Mouse (Mus musculus) macrophage (primary cell): Measurements from ENCODE around the gene Schip1. TPM values are rescaled to one million over a fixed set of nuclear protein-coding genes. Genes with fewer than 3 reads are reported as not detected.

Experiments used
- H3K27ac ChIP-seq: fragments of 350-480 bp; formaldehyde crosslinking; 2 replicates; pipeline ENCODE4 v1.9.0; 2021
- H3K36me3 ChIP-seq: fragments of 350-480 bp; formaldehyde crosslinking; 2 replicates; pipeline ENCODE4 v1.9.0; 2021; ENCODE audit errors: inconsistent target
- H3K4me3 ChIP-seq: fragments of 350-480 bp; formaldehyde crosslinking; 2 replicates; pipeline ENCODE4 v1.9.0; 2021; ENCODE audit errors: inconsistent target
- H3K79me2 ChIP-seq: fragments of 350-480 bp; formaldehyde crosslinking; 2 replicates; pipeline ENCODE4 v1.9.0; 2021; ENCODE audit errors: inconsistent target
- WGBS: methylation state at CpG from one replicate; pipeline ENCODE4 v1.1.7; 2026; ENCODE audit warnings: inconsistent platforms; ENCODE audit not compliant: missing documents; 5-methylcytosine and 5-hydroxymethylcytosine counted together
- polyA plus RNA-seq: library from polyadenylated mRNA; stranded (reverse); fragments of 250-400 nt; gene quantifications from 3 replicates; pipeline ENCODE4 v1.2.4, GENCODE M21; 2018; ENCODE audit warnings: inconsistent platforms

The Schip1 gene
- polyA plus RNA-seq, 1 experiment from 2014 or later: not detected

- Histone ChIP-seq H3K36me3 (no peaks in the 10 kb centered on the region), H3K79me2 (no peaks in the 10 kb centered on the region), H3K4me3 (no peak overlapping the region), H3K27ac (no peak overlapping the region)
Measured at GRCm38 (mm10) chr3:68368029-68368428, 303.4 kb downstream of the Schip1 start.

- no CpG with 5 or more reads among the region's 1 CpGs for WGBS
- no peak overlapping the region for H3K27ac ChIP-seq
- no peak overlapping the region for H3K4me3 ChIP-seq
- H3K79me2 ChIP-seq: no peaks in the 10 kb centered on the region
- no peaks in the 10 kb centered on the region for H3K36me3 ChIP-seq
Measured at GRCm38 (mm10) chr3:68372925-68373324, 308.3 kb downstream of the Schip1 start.

- Histone ChIP-seq H3K36me3 (no peaks in the 10 kb centered on the region), H3K79me2 (no peaks in the 10 kb centered on the region), H3K4me3 (no peak overlapping the region), H3K27ac (no peak overlapping the region)
- WGBS: 35% methylated on average over 10 of the region's 10 CpGs
Measured at GRCm38 (mm10) chr3:68375100-68375508, 310.5 kb downstream of the Schip1 start.

DNA sequence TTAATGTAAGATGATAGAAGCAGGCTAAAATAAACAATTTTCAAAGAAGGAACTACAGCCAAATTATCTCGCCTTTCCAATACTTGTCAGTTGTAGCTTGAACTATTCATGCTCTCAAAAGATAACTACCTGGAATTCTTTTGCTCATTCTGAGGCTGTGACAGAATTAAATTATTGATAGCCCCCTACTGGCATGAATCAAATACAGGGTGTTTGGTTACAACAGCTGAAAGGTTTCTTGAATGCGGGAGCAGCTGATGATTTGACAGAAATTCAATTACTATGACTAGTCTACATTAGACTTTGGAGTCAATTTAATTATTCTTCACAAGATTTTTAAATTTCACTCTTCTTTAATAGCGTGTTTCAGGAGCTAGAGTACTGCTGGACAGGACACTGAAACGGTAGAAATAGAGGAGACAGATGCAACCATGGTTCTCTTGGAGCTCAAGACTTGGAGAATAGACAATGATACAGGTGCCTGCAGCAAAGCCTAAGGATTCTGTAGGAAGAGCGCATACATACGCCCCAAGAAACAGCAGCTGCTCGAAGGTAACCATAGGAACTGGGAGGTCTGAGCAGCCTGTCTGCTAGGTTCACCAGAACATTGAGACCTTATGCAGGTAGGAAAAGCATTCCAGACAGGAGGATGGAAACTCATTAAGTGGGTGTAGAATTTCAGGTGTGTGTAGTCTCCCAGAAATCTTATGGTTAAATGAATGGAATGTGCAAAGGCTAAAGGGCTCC, 313.0 kb downstream of the Schip1 start:
- no peak overlapping the region for H3K4me3 ChIP-seq
- no peaks in the 10 kb centered on the region for H3K79me2 ChIP-seq
- H3K27ac ChIP-seq: no peak overlapping the region
- H3K36me3 ChIP-seq: no peaks in the 10 kb centered on the region
- 84% methylated on average over 7 of the region's 7 CpGs for WGBS

DNA sequence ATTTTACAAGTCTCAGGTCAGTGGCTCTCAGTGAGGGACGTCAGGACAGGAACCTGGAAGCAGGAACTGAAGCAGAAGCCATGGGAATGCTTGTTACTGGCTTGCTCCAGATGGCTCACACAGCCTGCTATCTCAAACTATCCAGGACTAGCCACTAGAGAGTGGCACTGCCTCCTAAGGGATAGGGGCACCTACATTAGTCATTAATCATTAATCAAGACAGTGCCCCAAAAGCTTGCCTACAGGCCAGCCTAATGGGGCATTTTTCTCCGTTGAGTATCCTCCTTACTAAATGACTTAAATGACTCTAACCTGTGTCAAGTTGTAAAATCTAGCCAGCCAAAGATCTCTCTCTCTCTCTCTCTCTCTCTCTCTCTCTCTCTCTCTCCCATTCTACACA, 314.2 kb downstream of the Schip1 start:
- no peak overlapping the region for H3K4me3 ChIP-seq
- H3K27ac ChIP-seq: no peak overlapping the region
- no peaks in the 10 kb centered on the region for H3K36me3 ChIP-seq
- WGBS: 72% methylated on average over 2 of the region's 2 CpGs
- H3K79me2 ChIP-seq: no peaks in the 10 kb centered on the region

DNA sequence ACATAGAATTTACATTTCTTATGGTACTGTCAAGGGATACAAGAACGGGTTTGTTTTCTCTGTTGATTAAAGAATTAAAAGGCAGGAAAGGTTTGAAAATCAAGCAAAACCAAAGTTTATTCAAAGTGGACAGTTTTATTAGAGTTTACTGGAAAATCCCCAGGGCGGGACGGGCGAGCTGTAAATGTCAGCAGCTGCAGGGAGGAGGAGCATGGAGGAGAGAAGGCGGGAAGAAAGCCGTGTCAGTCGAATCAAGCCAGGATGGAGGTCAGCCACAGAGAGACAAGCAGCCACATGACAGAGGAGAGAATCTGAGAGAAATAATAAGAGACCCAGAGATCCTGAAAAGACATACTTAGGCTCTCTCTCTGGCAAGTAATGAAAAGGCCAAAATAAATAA, 314.6 kb downstream of the Schip1 start:
- Histone ChIP-seq H3K79me2 (no peaks in the 10 kb centered on the region), H3K4me3 (no peak overlapping the region), H3K27ac (no peak overlapping the region), H3K36me3 (no peaks in the 10 kb centered on the region)
- 83% methylated on average over 7 of the region's 7 CpGs for WGBS

- no peaks in the 10 kb centered on the region for H3K36me3 ChIP-seq
- no peaks in the 10 kb centered on the region for H3K79me2 ChIP-seq
- no peak overlapping the region for H3K4me3 ChIP-seq
- no peak overlapping the region for H3K27ac ChIP-seq
Measured at GRCm38 (mm10) chr3:68383672-68384071, 319.1 kb downstream of the Schip1 start.

DNA sequence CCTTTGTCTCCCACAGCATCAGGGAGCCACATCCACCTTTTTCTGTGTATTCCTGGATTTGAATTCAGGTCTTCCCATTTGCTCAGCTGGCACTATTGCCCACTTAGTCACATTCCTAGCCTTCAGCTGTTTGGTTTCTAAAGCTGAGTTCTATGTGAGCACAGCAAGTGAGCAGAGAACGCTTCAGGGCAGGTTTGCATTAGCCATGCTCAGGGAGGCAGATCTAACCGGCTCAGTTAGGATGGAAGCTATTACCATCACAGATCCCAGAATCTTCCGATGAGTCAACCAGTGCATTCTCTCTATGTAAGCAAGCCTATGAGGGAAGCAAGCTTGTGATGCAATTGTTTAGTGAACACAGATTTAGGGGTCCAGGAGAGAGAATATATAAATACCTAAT, 320.9 kb downstream of the Schip1 start:
- WGBS: 91% methylated on average over 3 of the region's 3 CpGs
- H3K27ac ChIP-seq: no peak overlapping the region
- H3K79me2 ChIP-seq: no peaks in the 10 kb centered on the region
- H3K36me3 ChIP-seq: no peaks in the 10 kb centered on the region
- no peak overlapping the region for H3K4me3 ChIP-seq

- H3K36me3 ChIP-seq: no peaks in the 10 kb centered on the region
- no peak overlapping the region for H3K4me3 ChIP-seq
- 100% methylated on average over 3 of the region's 3 CpGs for WGBS
- no peaks in the 10 kb centered on the region for H3K79me2 ChIP-seq
- H3K27ac ChIP-seq: no peak overlapping the region
Measured at GRCm38 (mm10) chr3:68388023-68388422, 323.4 kb downstream of the Schip1 start.

DNA sequence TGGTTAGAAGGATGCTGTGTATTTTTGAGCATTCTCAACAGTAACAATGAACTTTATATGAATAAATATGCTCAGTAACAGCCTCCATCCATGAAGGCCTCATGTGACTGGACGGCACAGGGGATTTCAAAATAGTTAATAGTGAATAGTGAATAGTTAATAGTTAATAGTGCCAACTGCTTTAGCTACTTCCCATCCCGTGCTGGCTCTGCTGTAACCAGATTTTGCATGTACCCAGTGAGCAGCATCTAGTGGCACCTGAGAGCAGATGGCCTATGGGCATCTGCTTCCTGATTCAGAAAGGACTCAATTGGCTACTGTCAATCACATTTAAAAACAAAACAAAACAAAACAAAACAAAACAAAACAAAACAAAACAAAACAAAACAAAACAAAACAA, 329.0 kb downstream of the Schip1 start:
- H3K27ac ChIP-seq: no peak overlapping the region
- WGBS: 77% methylated on average over 2 of the region's 2 CpGs
- no peaks in the 10 kb centered on the region for H3K79me2 ChIP-seq
- no peak overlapping the region for H3K4me3 ChIP-seq
- H3K36me3 ChIP-seq: no peaks in the 10 kb centered on the region

- Histone ChIP-seq H3K36me3 (no peaks in the 10 kb centered on the region), H3K27ac (no peak overlapping the region), H3K4me3 (no peak overlapping the region), H3K79me2 (no peaks in the 10 kb centered on the region)
- 88% methylated on average over 3 of the region's 3 CpGs for WGBS
Measured at GRCm38 (mm10) chr3:68398691-68399090, 334.1 kb downstream of the Schip1 start.

- WGBS: 79% methylated on average over 7 of the region's 7 CpGs
- H3K4me3 ChIP-seq: no peak overlapping the region
- H3K36me3 ChIP-seq: no peaks in the 10 kb centered on the region
- H3K79me2 ChIP-seq: no peaks in the 10 kb centered on the region
- no peak overlapping the region for H3K27ac ChIP-seq
Measured at GRCm38 (mm10) chr3:68400121-68400520, 335.5 kb downstream of the Schip1 start.

DNA sequence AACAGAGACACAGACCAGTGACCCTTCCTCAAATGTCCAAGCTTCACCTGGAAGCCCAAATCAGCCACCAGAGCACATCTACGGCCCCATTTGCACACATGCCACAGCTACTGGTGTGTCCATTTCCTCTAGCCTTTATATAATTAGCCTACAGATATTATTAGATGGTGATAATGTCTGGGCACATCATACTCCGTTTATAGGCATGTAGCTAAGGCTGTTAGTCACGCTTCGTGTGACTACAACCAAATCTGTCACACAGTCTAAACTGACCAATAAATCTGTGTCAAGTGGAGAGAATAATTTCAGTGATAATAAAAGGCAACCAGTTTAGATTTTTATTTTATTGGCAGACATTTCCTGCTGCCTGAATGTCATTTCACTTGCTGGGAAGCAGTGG, 338.7 kb downstream of the Schip1 start:
- H3K79me2 ChIP-seq: no peaks in the 10 kb centered on the region
- H3K27ac ChIP-seq: no peak overlapping the region
- H3K36me3 ChIP-seq: no peaks in the 10 kb centered on the region
- H3K4me3 ChIP-seq: no peak overlapping the region
- WGBS: 86% methylated on average over 4 of the region's 4 CpGs

DNA sequence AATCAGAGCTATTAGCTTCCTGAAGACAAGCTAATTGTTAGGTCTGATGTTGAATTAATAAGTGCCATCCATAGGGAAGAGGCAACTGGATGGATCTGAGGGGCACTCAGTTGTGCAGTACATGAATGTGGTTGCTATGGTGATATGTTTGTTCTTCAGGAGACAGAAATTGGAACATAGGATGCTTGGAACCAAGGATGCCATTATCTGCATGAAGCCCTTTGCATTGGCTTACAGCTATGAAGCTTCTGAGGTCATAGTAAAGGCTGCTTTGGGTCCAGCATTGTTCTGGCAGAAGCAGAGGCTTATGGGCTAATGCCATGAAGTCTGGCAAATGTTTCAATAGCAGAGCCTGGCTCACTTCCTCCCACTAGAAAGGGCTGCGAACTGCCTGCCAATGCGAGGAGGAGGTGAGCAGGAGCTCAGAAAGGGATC, 339.2 kb downstream of the Schip1 start:
- 75% methylated on average over 2 of the region's 2 CpGs for WGBS
- Histone ChIP-seq H3K27ac (no peak overlapping the region), H3K79me2 (no peaks in the 10 kb centered on the region), H3K36me3 (no peaks in the 10 kb centered on the region), H3K4me3 (no peak overlapping the region)

DNA sequence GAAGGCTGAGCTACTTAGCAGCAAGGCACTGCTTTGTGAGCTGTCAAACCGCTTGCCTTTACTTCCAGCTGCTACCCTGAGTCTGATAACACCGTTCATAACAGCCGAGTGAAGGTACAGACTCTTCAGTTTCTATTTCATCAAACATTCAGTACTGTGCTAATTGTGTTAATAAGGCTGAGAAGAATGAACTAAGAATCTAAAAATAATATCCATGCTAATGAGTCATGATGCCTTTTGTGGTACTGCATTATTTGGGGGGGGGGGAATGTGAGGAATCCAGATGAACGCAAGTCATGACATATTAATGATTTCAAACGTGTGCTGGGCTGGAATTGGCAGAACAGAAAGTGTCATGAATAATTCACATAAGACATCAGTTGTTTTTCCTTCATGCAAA, 341.1 kb downstream of the Schip1 start:
- H3K36me3 ChIP-seq: no peaks in the 10 kb centered on the region
- 74% methylated on average over 5 of the region's 5 CpGs for WGBS
- H3K27ac ChIP-seq: no peak overlapping the region
- no peak overlapping the region for H3K4me3 ChIP-seq
- no peaks in the 10 kb centered on the region for H3K79me2 ChIP-seq

DNA sequence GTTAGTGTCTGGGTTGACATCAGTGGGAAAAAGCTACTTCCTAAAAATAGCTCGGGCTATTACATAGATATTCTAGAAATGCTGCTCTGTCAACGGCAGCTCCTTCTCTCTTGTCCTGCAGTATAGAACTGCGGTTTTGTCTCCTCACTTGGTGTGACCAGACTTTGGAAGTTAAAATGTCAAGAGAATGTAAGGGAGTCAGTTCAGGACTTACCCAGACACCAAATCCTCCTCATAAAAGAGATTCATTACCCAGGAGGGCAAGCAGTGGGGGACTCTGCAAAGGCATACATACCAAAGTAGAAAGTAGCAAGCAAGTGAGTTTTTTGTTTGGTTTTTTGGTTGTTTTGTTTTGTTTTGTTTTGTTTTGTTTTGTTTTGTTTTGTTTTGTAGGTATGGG, 347.7 kb downstream of the Schip1 start:
- Histone ChIP-seq H3K79me2 (no peaks in the 10 kb centered on the region), H3K4me3 (no peak overlapping the region), H3K27ac (no peak overlapping the region), H3K36me3 (no peaks in the 10 kb centered on the region)
- 50% methylated on average over 3 of the region's 3 CpGs for WGBS
